Mouse (Mus musculus) embryonic facial prominence, embryonic 13.5 days (tissue): ENCODE data around the gene Gm3376. TPM values are rescaled to one million over a fixed set of nuclear protein-coding genes. Genes with fewer than 3 reads are reported as not detected.
"Not testable (repeated sequence)": the region's sequence is repeated elsewhere in the genome, so short reads cannot be mapped to it uniquely, and the experiment has no call there.

ENCODE experiments used
- ATAC-seq: fragments of 200-750 bp; cut with Nextera tagmentation; 2 replicates; pipeline ENCODE4 v1.8.0; 2017; ENCODE audit warnings: low read depth; ENCODE audit not compliant: insufficient number of reproducible peaks, insufficient read depth, low FRiP score, low TSS enrichment
- H3K27ac ChIP-seq: fragments of 300-500 bp; sonication (generic); 2 replicates; pipeline ENCODE4 v1.5.1; 2015; ENCODE audit warnings: moderate library complexity, mild to moderate bottlenecking, inconsistent platforms
- H3K27me3 ChIP-seq: fragments of 300-500 bp; sonication (generic); 2 replicates; pipeline ENCODE4 v1.6.1; 2015; ENCODE audit warnings: mild to moderate bottlenecking, inconsistent platforms
- H3K36me3 ChIP-seq: fragments of 300-500 bp; sonication (generic); 2 replicates; pipeline ENCODE4 v1.6.1; 2015; ENCODE audit warnings: mild to moderate bottlenecking, inconsistent platforms
- H3K4me1 ChIP-seq: fragments of 300-500 bp; sonication (generic); 2 replicates; pipeline ENCODE4 v1.6.1; 2015; ENCODE audit warnings: inconsistent platforms
- H3K4me2 ChIP-seq: fragments of 300-500 bp; sonication (generic); 2 replicates; pipeline ENCODE4 v1.6.1; 2015; ENCODE audit warnings: moderate library complexity, mild to moderate bottlenecking, inconsistent platforms
- H3K4me3 ChIP-seq: fragments of 300-500 bp; sonication (generic); 2 replicates; pipeline ENCODE4 v1.5.1; 2015; ENCODE audit warnings: mild to moderate bottlenecking, inconsistent platforms
- H3K9ac ChIP-seq: fragments of 300-500 bp; sonication (generic); 2 replicates; pipeline ENCODE4 v1.6.1; 2015; ENCODE audit warnings: mild to moderate bottlenecking, inconsistent platforms
- H3K9me3 ChIP-seq: fragments of 300-500 bp; sonication (generic); 2 replicates; pipeline ENCODE4 v1.6.1; 2016; ENCODE audit warnings: inconsistent platforms
- WGBS: fragments of 180-500 bp; shearing (Covaris S2); methylation state at CpG from one replicate; pipeline ENCODE4 v1.1.7; 2015; ENCODE audit warnings: mixed read lengths; 5-methylcytosine and 5-hydroxymethylcytosine counted together
- polyA plus RNA-seq: library from polyadenylated mRNA; unstranded; fragments of >200 nt; fragmentation: Nextera tagmentation; extraction: Ambion mirVana; gene quantifications from 2 replicates; pipeline ENCODE4 v1.2.1, GENCODE M21; 2015

The Gm3376 gene
- not detected in 2 replicates for polyA plus RNA-seq

GRCm38 (mm10) chrY:3771373-3771772 lies at the start of gene Gm3376:
Gene Gm3376 (plus strand): TSS chrY:3771673.
- not testable (repeated sequence) for ATAC-seq
- WGBS = no CpG with 5 or more reads among the region's 9 CpGs

More at GRCm38 (mm10) chrY:3771373-3771772, at the start of gene Gm3376:
- H3K4me2 ChIP-seq, H3K4me3 ChIP-seq, H3K9ac ChIP-seq, H3K27ac ChIP-seq, H3K36me3 ChIP-seq, H3K27me3 ChIP-seq, H3K4me1 ChIP-seq, H3K9me3 ChIP-seq: not testable (repeated sequence)
